Mouse (Mus musculus) CD4-positive helper T cell, adult 2 months (primary cell): ENCODE measurements around the gene Ifnk.

Source experiments
- DNase-seq: peaks from one replicate; pipeline ENCODE4 v3.0.0-alpha.2; 2012; ENCODE audit warnings: low read depth, missing footprints, low spot score

Gene Ifnk

GRCm38 (mm10) chr4:35138077-35138476 lies 13.8 kb upstream of the Ifnk start:
- DNase-seq = peak; percentile 42

- DNase-seq = peak; percentile 75
These were observed 11.5 kb upstream of the Ifnk start for GRCm38 (mm10) chr4:35140317-35140716.

- no peak for DNase-seq
These were observed 8.3 kb upstream of the Ifnk start for GRCm38 (mm10) chr4:35143472-35144102.

- DNase-seq = no peak
These were observed 6.1 kb upstream of the Ifnk start for GRCm38 (mm10) chr4:35145726-35146125.

GRCm38 (mm10) chr4:35146597-35146996 lies 5.3 kb upstream of the Ifnk start:
- DNase-seq = no peak

- DNase-seq = no peak
These were observed 3.5 kb upstream of the Ifnk start for GRCm38 (mm10) chr4:35148326-35148725.

GRCm38 (mm10) chr4:35150706-35151105 lies 1.1 kb upstream of the Ifnk start:
- DNase-seq = no peak

GRCm38 (mm10) chr4:35154051-35154450 lies 2.2 kb downstream of the Ifnk start:
- DNase-seq = no peak

- peak; percentile 53 for DNase-seq
These were observed 3.5 kb downstream of the Ifnk start for GRCm38 (mm10) chr4:35155132-35155922.

GRCm38 (mm10) chr4:35156149-35156611 lies 4.3 kb downstream of the Ifnk start:
- peak; percentile 72 for DNase-seq

GRCm38 (mm10) chr4:35156751-35157611 lies 5.1 kb downstream of the Ifnk start, which contains the start of gene Mob3b:
Gene Mob3b (minus strand): TSS chr4:35157484.
- DNase-seq = peak; percentile 84

- DNase-seq = no peak
These were observed 6.0 kb downstream of the Ifnk start for GRCm38 (mm10) chr4:35157815-35158214.

- DNase-seq = no peak
These were observed 13.4 kb downstream of the Ifnk start for GRCm38 (mm10) chr4:35165275-35165674.

- DNase-seq = no peak
These were observed 14.1 kb downstream of the Ifnk start for GRCm38 (mm10) chr4:35165947-35166346.

GRCm38 (mm10) chr4:35167855-35168254 lies 16.0 kb downstream of the Ifnk start:
- DNase-seq = no peak

- DNase-seq = no peak
These were observed 17.8 kb downstream of the Ifnk start for GRCm38 (mm10) chr4:35169571-35170125.

GRCm38 (mm10) chr4:35172471-35172870 lies 20.6 kb downstream of the Ifnk start:
- DNase-seq = no peak

GRCm38 (mm10) chr4:35173551-35173950 lies 21.7 kb downstream of the Ifnk start:
- no peak for DNase-seq

GRCm38 (mm10) chr4:35175566-35175965 lies 23.7 kb downstream of the Ifnk start:
- DNase-seq = no peak

- no peak for DNase-seq
These were observed 26.2 kb downstream of the Ifnk start for GRCm38 (mm10) chr4:35177926-35178645.
